Comparison of ENCODE assay signal across 9 mouse cellular contexts in the genomic region with DNA sequence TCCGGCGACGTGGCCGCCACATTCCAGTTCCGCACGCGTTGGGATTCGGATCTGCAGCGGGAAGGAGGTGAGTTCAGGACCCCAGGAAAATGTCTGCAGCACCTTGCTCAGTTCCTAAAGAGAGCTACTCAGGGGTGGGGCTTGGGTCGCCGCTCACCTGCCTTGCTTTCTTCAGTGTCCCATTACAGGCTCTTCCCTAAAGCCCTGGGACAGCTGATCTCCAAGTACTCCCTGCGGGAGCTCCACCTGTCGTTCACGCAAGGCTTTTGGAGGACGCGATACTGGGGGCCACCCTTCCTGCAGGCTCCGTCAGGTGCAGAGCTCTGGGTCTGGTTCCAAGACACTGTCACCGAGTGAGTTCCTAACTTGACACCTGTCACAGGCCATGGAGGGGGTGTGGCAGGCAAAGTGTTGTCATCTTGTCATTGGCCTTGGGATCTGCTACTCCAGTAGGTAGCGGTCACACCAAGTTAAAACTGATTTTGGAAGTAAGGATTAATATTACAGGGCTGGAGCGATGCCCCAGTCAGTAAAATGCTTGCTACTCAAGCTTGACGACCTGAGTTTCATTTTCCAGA. TPM values are rescaled to one million over a fixed set of nuclear protein-coding genes. Genes with fewer than 3 reads are reported as not detected.
DNase-seq lines count a peak whose midpoint lies in the region; ATAC-seq and TF ChIP-seq lines count a peak whose summit lies in the region.
"Had no signal": no experiment of that assay in that cellular context is flagged by ENCODE, and none has a peak within 500 bp of the region (broad histone marks: within the 10 kb centered on the region; RNA-seq: fewer than 3 reads in every experiment).

No protein-coding gene starts in this region.

- H3K4me1 ChIP-seq in neural tube, embryonic 11.5 days (ENCODE audit: control insufficient read depth, insufficient read depth, low read length), result peaks cover 8% of the 10 kb centered on the region
- 0 out of 2 replicates have a peak, but pooled peaks cover 4% of the 10 kb centered on the region for H3K4me1 ChIP-seq in intestine, postnatal 0 days (replicated peaks; ENCODE audit: control insufficient read depth, insufficient read depth, low read length)
- H3K4me1 ChIP-seq in olfactory bulb, adult 2 months (ENCODE audit: control insufficient read depth, insufficient read depth, low read length), result peaks cover 5% of the 10 kb centered on the region; the same call in 1 of the 2 replicates

- peak overlapping the region; percentile 95 for H3K4me2 ChIP-seq in neural tube, embryonic 11.5 days (ENCODE audit: low read depth)
- peak overlapping the region; percentile 79 for H3K4me2 ChIP-seq in intestine, postnatal 0 days (replicated peaks; ENCODE audit: low read depth)

- peak overlapping the region; percentile 89 for H3K4me3 ChIP-seq in neural tube, embryonic 11.5 days (ENCODE audit: low read depth, low read length)
- peak overlapping the region; percentile 74 for H3K4me3 ChIP-seq in intestine, postnatal 0 days (ENCODE audit: low read depth, low read length)
- peak overlapping the region; percentile 84 for H3K4me3 ChIP-seq in olfactory bulb, adult 2 months (ENCODE audit: insufficient read depth, low read depth, low read length)

- peaks cover 6% of the 10 kb centered on the region; the same call in 1 of the 2 replicates for H3K36me3 ChIP-seq in neural tube, embryonic 11.5 days (ENCODE audit: control insufficient read depth, insufficient read depth, low read length)
- peaks cover 29% of the 10 kb centered on the region for H3K36me3 ChIP-seq in intestine, postnatal 0 days (ENCODE audit: control insufficient read depth, insufficient read depth)

- H3K27ac ChIP-seq in neural tube, embryonic 11.5 days (ENCODE audit: low read depth, low read length), result no peak overlapping the region
- H3K27ac ChIP-seq in intestine, postnatal 0 days (ENCODE audit: low read depth, low read length), result peak overlapping the region; percentile 65; the same call in 1 of the 2 replicates
- no peak overlapping the region for H3K27ac ChIP-seq in olfactory bulb, adult 2 months (ENCODE audit: insufficient read depth, low read depth, low read length)

- WGBS in neural tube, embryonic 11.5 days, result 6% methylated on average over 21 of the region's 21 CpGs
- 3% methylated on average over 21 of the region's 21 CpGs for WGBS in intestine, postnatal 0 days
- WGBS in olfactory bulb, adult 2 months, result 4% methylated on average over 21 of the region's 21 CpGs

- TF ChIP-seq POLR2A in olfactory bulb, adult 2 months (IDR thresholded peaks at IDR 0.05; ENCODE audit: insufficient read depth, low read depth, low read length), result no peak

- DNase-seq in adrenal gland, postnatal 10 days, result peak; percentile 26
- no peak for DNase-seq in adrenal gland, postnatal 25 days
- DNase-seq in neural tube, embryonic 11.5 days (ENCODE audit: low spot score), result no peak
- no peak for DNase-seq in neural tube, embryonic 10.5 days (ENCODE audit: extremely low spot score, low spot score)
- no peak for DNase-seq in kidney, postnatal 36 days
- DNase-seq in urinary bladder, postnatal 10 days (ENCODE audit: low spot score), result no peak

- peak; percentile 36; the same call in 1 of the 2 replicates for TF ChIP-seq CTCF in intestine, postnatal 0 days (IDR thresholded peaks at IDR 0.05; ENCODE audit: low read depth)
- no peak for TF ChIP-seq CTCF in olfactory bulb, adult 2 months (IDR thresholded peaks at IDR 0.05; ENCODE audit: insufficient read depth, low read depth, low read length)

- H3K9ac ChIP-seq in neural tube, embryonic 11.5 days (ENCODE audit: low read length), result peak overlapping the region; percentile 76
- H3K9ac ChIP-seq in intestine, postnatal 0 days (ENCODE audit: low read depth, low read length), result peak overlapping the region; percentile 53

- no peak for ATAC-seq in neural tube, embryonic 11.5 days (ENCODE audit: insufficient read depth, low FRiP score, low TSS enrichment)
- peak; percentile 31; the same call in 1 of the 2 replicates for ATAC-seq in intestine, postnatal 0 days

- no peaks in the 10 kb centered on the region for H3K9me3 ChIP-seq in neural tube, embryonic 11.5 days (ENCODE audit: control insufficient read depth, low read length)
- H3K9me3 ChIP-seq in intestine, postnatal 0 days (ENCODE audit: control insufficient read depth), result no peaks in the 10 kb centered on the region

- no peaks in the 10 kb centered on the region for H3K27me3 ChIP-seq in neural tube, embryonic 11.5 days (ENCODE audit: control insufficient read depth, insufficient read depth, low read length)
- no peaks in the 10 kb centered on the region for H3K27me3 ChIP-seq in intestine, postnatal 0 days (replicated peaks; ENCODE audit: control insufficient read depth, insufficient read depth, low read length)

RNA-seq across cellular contexts. Expression of gene Pigt, which starts 0.5 kb away (rescaled TPM):
- total RNA-seq in adrenal gland, postnatal 10 days (2021), result 10 to 100 TPM; 87.4 to 93.0 TPM
- 98.3 and 99.7 TPM in 2 replicates for total RNA-seq in adrenal gland, postnatal 25 days (2021)
- 55.0 and 57.4 TPM in 2 replicates for polyA plus RNA-seq in neural tube, embryonic 11.5 days (2014; fragmentation: Nextera tagmentation; extraction: Ambion mirVana)
- polyA plus RNA-seq in intestine, postnatal 0 days (2015; fragmentation: Nextera tagmentation; extraction: Ambion mirVana), result 75.8 and 83.0 TPM in 2 replicates
- polyA plus RNA-seq in olfactory bulb, adult 2 months (2012; ENCODE audit: insufficient read depth, insufficient read length, low replicate concordance, missing spikeins), result not detected in 2 replicates

RNA-seq across cellular contexts. Expression of gene Dbndd2, which starts 11.9 kb away (rescaled TPM):
- 10 to 100 TPM; 13.1 to 20.5 TPM for total RNA-seq in adrenal gland, postnatal 10 days (2021)
- 6.3 and 6.4 TPM in 2 replicates for total RNA-seq in adrenal gland, postnatal 25 days (2021)
- polyA plus RNA-seq in neural tube, embryonic 11.5 days (2014; fragmentation: Nextera tagmentation; extraction: Ambion mirVana), result 3.5 and 4.5 TPM in 2 replicates
- polyA plus RNA-seq in intestine, postnatal 0 days (2015; fragmentation: Nextera tagmentation; extraction: Ambion mirVana), result 15.9 and 18.8 TPM in 2 replicates
- 84.6 TPM in 1 of 2 replicates, not detected in the other for polyA plus RNA-seq in olfactory bulb, adult 2 months (2012; ENCODE audit: insufficient read depth, insufficient read length, low replicate concordance, missing spikeins)

RNA-seq across cellular contexts. Expression of gene Trp53tg5, which starts 24.3 kb away (rescaled TPM):
- total RNA-seq in adrenal gland, postnatal 10 days (2021), result not detected
- not detected in 2 replicates for total RNA-seq in adrenal gland, postnatal 25 days (2021)
- polyA plus RNA-seq in neural tube, embryonic 11.5 days (2014; fragmentation: Nextera tagmentation; extraction: Ambion mirVana), result not detected in 2 replicates
- not detected in 2 replicates for polyA plus RNA-seq in intestine, postnatal 0 days (2015; fragmentation: Nextera tagmentation; extraction: Ambion mirVana)
- polyA plus RNA-seq in olfactory bulb, adult 2 months (2012; ENCODE audit: insufficient read depth, insufficient read length, low replicate concordance, missing spikeins), result not detected in 2 replicates
- polyA plus RNA-seq: gonadal fat pad, adult 2 months had no signal

RNA-seq across cellular contexts. Expression of gene Gm20458, which starts 37.0 kb away (rescaled TPM):
- total RNA-seq in adrenal gland, postnatal 10 days (2021), result 1 to 10 TPM; 2.5 to 4.8 TPM
- 4.0 TPM in 1 of 2 replicates, not detected in the other for total RNA-seq in adrenal gland, postnatal 25 days (2021)
- polyA plus RNA-seq in neural tube, embryonic 11.5 days (2014; fragmentation: Nextera tagmentation; extraction: Ambion mirVana), result 4.9 and 6.4 TPM in 2 replicates
- 21.4 and 29.1 TPM in 2 replicates for polyA plus RNA-seq in intestine, postnatal 0 days (2015; fragmentation: Nextera tagmentation; extraction: Ambion mirVana)
- polyA plus RNA-seq in olfactory bulb, adult 2 months (2012; ENCODE audit: insufficient read depth, insufficient read length, low replicate concordance, missing spikeins), result not detected in 2 replicates

RNA-seq across cellular contexts. Expression of gene Sys1, which starts 41.0 kb away (rescaled TPM):
- 10 to 100 TPM; 31.7 to 34.5 TPM for total RNA-seq in adrenal gland, postnatal 10 days (2021)
- total RNA-seq in adrenal gland, postnatal 25 days (2021), result 27.0 and 30.0 TPM in 2 replicates
- 64.2 and 64.4 TPM in 2 replicates for polyA plus RNA-seq in neural tube, embryonic 11.5 days (2014; fragmentation: Nextera tagmentation; extraction: Ambion mirVana)
- polyA plus RNA-seq in intestine, postnatal 0 days (2015; fragmentation: Nextera tagmentation; extraction: Ambion mirVana), result 58.7 and 62.3 TPM in 2 replicates
- polyA plus RNA-seq in olfactory bulb, adult 2 months (2012; ENCODE audit: insufficient read depth, insufficient read length, low replicate concordance, missing spikeins), result not detected in 2 replicates
